In genomic region chr1:132139416-132139864, GRCm38 (mm10) we compare ENCODE assay signal across 7 mouse cellular contexts. TPM values are rescaled to one million over a fixed set of nuclear protein-coding genes. Genes with fewer than 3 reads are reported as not detected.
DNase-seq lines count a peak whose midpoint lies in the region; ATAC-seq lines count a peak whose summit lies in the region.

Gene Cdk18, minus strand, starts transcription at chr1:132139684.

- peak within 1 kb of the TSS; percentile 62 for H3K4me3 ChIP-seq in brown adipose tissue, adult 24 weeks (ENCODE audit: insufficient read depth, low read depth, low read length)
- peak within 1 kb of the TSS; percentile 47 for H3K4me3 ChIP-seq in forebrain, embryonic 15.5 days
- peak within 1 kb of the TSS; percentile 40 for H3K4me3 ChIP-seq in hindbrain, embryonic 11.5 days (ENCODE audit: low read depth, low read length)
- peak within 1 kb of the TSS; percentile 61 for H3K4me3 ChIP-seq in stomach, embryonic 14.5 days (ENCODE audit: low read depth, low read length)

- H3K4me2 ChIP-seq in forebrain, embryonic 15.5 days (replicated peaks): peak within 1 kb of the TSS; percentile 98
- peak within 1 kb of the TSS; percentile 98 for H3K4me2 ChIP-seq in hindbrain, embryonic 11.5 days (replicated peaks; ENCODE audit: low read depth, low read length)
- peak within 1 kb of the TSS; percentile 99 for H3K4me2 ChIP-seq in stomach, embryonic 14.5 days (replicated peaks; ENCODE audit: low read depth, low read length)

- no peaks in the 10 kb centered on the region for H3K9me3 ChIP-seq in forebrain, embryonic 15.5 days
- H3K9me3 ChIP-seq in hindbrain, embryonic 11.5 days (ENCODE audit: control insufficient read depth, low read length): no peaks in the 10 kb centered on the region
- no peaks in the 10 kb centered on the region for H3K9me3 ChIP-seq in stomach, embryonic 14.5 days (ENCODE audit: control insufficient read depth, low read depth, low read length)

- peaks cover 3% of the 10 kb centered on the region; the same call in 1 of the 2 replicates for H3K4me1 ChIP-seq in brown adipose tissue, adult 24 weeks (ENCODE audit: control insufficient read depth, insufficient read depth, insufficient read length, low read length)
- peaks cover 21% of the 10 kb centered on the region for H3K4me1 ChIP-seq in forebrain, embryonic 15.5 days
- peaks cover 9% of the 10 kb centered on the region for H3K4me1 ChIP-seq in hindbrain, embryonic 11.5 days (replicated peaks; ENCODE audit: control insufficient read depth, insufficient read depth, low read length)
- peaks cover 3% of the 10 kb centered on the region; the same call in 1 of the 2 replicates for H3K4me1 ChIP-seq in stomach, embryonic 14.5 days (ENCODE audit: control insufficient read depth, insufficient read depth, low read length)

- WGBS in forebrain, embryonic 15.5 days: under 1% methylated on average over 30 of the region's 30 CpGs
- WGBS in hindbrain, embryonic 11.5 days: under 1% methylated on average over 30 of the region's 30 CpGs
- under 1% methylated on average over 30 of the region's 30 CpGs for WGBS in stomach, embryonic 14.5 days

- H3K27ac ChIP-seq in brown adipose tissue, adult 24 weeks (replicated peaks; ENCODE audit: low read depth, low read length): peak within 1 kb of the TSS; percentile 44; the same call in 1 of the 2 replicates
- H3K27ac ChIP-seq in forebrain, embryonic 15.5 days (replicated peaks): no peak within 1 kb of the TSS
- H3K27ac ChIP-seq in hindbrain, embryonic 11.5 days (ENCODE audit: low read depth, low read length): no peak within 1 kb of the TSS
- no peak within 1 kb of the TSS for H3K27ac ChIP-seq in stomach, embryonic 14.5 days (ENCODE audit: low read length)

- peak within 1 kb of the TSS; percentile 62 for H3K9ac ChIP-seq in forebrain, embryonic 15.5 days (replicated peaks)
- peak within 1 kb of the TSS; percentile 54; the same call in 1 of the 2 replicates for H3K9ac ChIP-seq in hindbrain, embryonic 11.5 days (ENCODE audit: low read depth, low read length)
- peak within 1 kb of the TSS; percentile 30 for H3K9ac ChIP-seq in stomach, embryonic 14.5 days (replicated peaks; ENCODE audit: low read depth, low read length)

- no peaks in the 10 kb centered on the region for H3K36me3 ChIP-seq in forebrain, embryonic 15.5 days
- no peaks in the 10 kb centered on the region for H3K36me3 ChIP-seq in hindbrain, embryonic 11.5 days (ENCODE audit: control insufficient read depth, insufficient read depth, low read length)
- H3K36me3 ChIP-seq in stomach, embryonic 14.5 days (ENCODE audit: control insufficient read depth, insufficient read depth, low read length): no peaks in the 10 kb centered on the region

- DNase-seq in R1 (ENCODE audit: low read depth, low spot score): peak; percentile 96
- peak; percentile 59 for DNase-seq in hindbrain, embryonic 11.5 days (ENCODE audit: low spot score)
- no peak for DNase-seq in layer of hippocampus, postnatal 14 days (ENCODE audit: low spot score in 2 of 2)
- peak; percentile 87 for DNase-seq in lung, postnatal 25 days (ENCODE audit: low spot score)

- H3K27me3 ChIP-seq in forebrain, embryonic 15.5 days: peaks cover 20% of the 10 kb centered on the region; the same call in 1 of the 2 replicates
- H3K27me3 ChIP-seq in hindbrain, embryonic 11.5 days (ENCODE audit: control insufficient read depth, insufficient read depth, low read length): peaks cover 20% of the 10 kb centered on the region
- H3K27me3 ChIP-seq in stomach, embryonic 14.5 days (ENCODE audit: control insufficient read depth, insufficient read depth, low read length): no peaks in the 10 kb centered on the region

- ATAC-seq in forebrain, embryonic 15.5 days (replicated peaks): no peak
- peak; percentile 52; the same call in 1 of the 2 replicates for ATAC-seq in hindbrain, embryonic 11.5 days (ENCODE audit: low FRiP score)
- ATAC-seq in stomach, embryonic 14.5 days (ENCODE audit: insufficient number of reproducible peaks, insufficient read depth, low FRiP score, low read depth): peak; percentile 89

RNA-seq across cellular contexts. Expression of gene Cdk18, which starts in this region (rescaled TPM):
- 1.7 and 2.8 TPM in 2 replicates for polyA plus RNA-seq in brown adipose tissue, adult 24 weeks (2012; ENCODE audit: insufficient read depth, insufficient read length, missing spikeins)
- polyA plus RNA-seq in forebrain, embryonic 15.5 days (2015; fragmentation: Nextera tagmentation; extraction: Ambion mirVana): 0.18 and 0.69 TPM in 2 replicates
- polyA plus RNA-seq in hindbrain, embryonic 11.5 days (2014; fragmentation: Nextera tagmentation; extraction: Ambion mirVana): 0.82 and 1.1 TPM in 2 replicates
- total RNA-seq in layer of hippocampus, postnatal 14 days (2021): 10 to 100 TPM; 21.2 to 21.9 TPM
- polyA plus RNA-seq in stomach, embryonic 14.5 days (2014; fragmentation: Nextera tagmentation; extraction: Ambion mirVana): 3.9 and 5.5 TPM in 2 replicates

Comparison
In these comparisons a context has a peak if more than half of its experiments do, and no peak if none do; other contexts are left out.
1. DNase-seq: peak in R1 (single experiment), hindbrain, embryonic 11.5 days (single experiment) and lung, postnatal 25 days (single experiment); none in layer of hippocampus, postnatal 14 days (0 of 2).
2. Peak in every context shown above with its lines, with median percentiles within 50 percentile points of each other: H3K4me3 ChIP-seq, H3K4me2 ChIP-seq and H3K9ac ChIP-seq.